Mouse (Mus musculus) left cerebral cortex, adult 18-20 months (tissue): ENCODE results near the gene Mitf. TPM values are rescaled to one million over a fixed set of nuclear protein-coding genes. Genes with fewer than 3 reads are reported as not detected.
A peak's percentile ranks its signal among the peaks of the same experiment; 100 is the strongest.

Experiments used
- DNase-seq, 2 experiments: peaks; one replicate each; pipeline ENCODE4 v3.0.0; 2021 to 2022; ENCODE audit warnings: low spot score in 2 of 2, mixed read lengths in 1 of 2
- long read RNA-seq, 2 experiments: library from polyadenylated mRNA; stranded (forward); transcript quantifications; one replicate each; pipeline ENCODE4 v2.0.0; 2021
- total RNA-seq, 2 experiments: library from RNA; stranded (reverse); gene quantifications; 2 replicates each; pipeline ENCODE4 v1.2.3; 2021

Gene Mitf
- total RNA-seq, result 1 to 10 TPM; 8.2 to 9.5 TPM
- long read RNA-seq, experiment 1, full-length matches to known transcripts, result 2 of 2 reads
- long read RNA-seq, experiment 1, partial matches to known transcripts, result 0 of 2 reads
- long read RNA-seq, experiment 1, other reads (novel, unspliced or antisense), result 0 of 2 reads
- long read RNA-seq, experiment 2, partial matches to known transcripts, result 2 of 2 reads
- long read RNA-seq, experiment 2, other reads (novel, unspliced or antisense), result 0 of 2 reads

- peak; percentile 86 to 93 for DNase-seq
Observed at GRCm38 (mm10) chr6:97806781-97807743, at the start of gene Mitf. Gene Mitf (plus strand): TSS chr6:97807052.

- DNase-seq, result no peak
Observed at GRCm38 (mm10) chr6:97757361-97757760, 49.5 kb upstream of the Mitf start.

DNA sequence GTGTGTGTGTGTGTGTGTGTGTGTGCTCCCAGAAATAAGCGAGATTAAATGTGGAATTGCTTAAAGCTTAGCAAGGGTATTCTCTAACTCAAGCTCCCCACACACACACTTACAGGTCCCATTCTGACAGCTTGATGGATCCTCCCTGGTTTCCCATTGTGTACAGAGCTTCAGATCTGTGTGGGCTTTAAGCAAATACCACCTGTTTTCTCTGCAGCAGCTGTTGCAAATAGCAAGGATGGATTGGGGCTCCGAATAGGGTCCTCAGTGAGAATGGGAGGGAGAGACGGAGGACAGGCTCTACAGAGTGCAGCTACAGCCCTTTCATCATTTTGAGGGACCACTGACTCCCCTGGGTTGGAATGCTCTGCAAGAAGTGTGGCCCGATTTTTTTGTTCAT is 48.0 kb upstream of the Mitf start:
- DNase-seq, result no peak

DNA sequence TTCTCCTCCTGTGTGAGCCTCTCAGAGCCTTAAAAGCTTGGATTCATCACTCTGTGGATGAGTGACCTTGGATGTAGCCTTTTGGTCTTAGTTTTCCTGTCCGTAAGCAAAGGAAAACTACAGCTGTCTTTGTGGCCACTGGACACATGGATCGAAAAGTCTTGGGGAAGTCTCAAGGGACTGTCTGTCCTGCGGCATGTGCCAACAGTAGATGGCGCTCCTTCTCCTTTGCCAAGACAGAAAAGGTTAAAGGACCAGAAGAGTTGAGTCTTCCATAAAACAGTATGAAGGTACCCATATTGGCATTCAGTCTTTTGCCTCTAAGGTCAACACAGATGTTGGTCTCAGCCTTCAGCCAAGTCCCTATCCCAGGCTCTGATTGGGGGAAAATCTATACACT is 47.6 kb upstream of the Mitf start:
- peak; percentile 66 to 78 for DNase-seq

- DNase-seq, result peak; percentile 28 to 34
Observed at GRCm38 (mm10) chr6:97761326-97761725, 45.5 kb upstream of the Mitf start.

GRCm38 (mm10) chr6:97763970-97764369 is 42.9 kb upstream of the Mitf start:
- DNase-seq, result no peak

DNA sequence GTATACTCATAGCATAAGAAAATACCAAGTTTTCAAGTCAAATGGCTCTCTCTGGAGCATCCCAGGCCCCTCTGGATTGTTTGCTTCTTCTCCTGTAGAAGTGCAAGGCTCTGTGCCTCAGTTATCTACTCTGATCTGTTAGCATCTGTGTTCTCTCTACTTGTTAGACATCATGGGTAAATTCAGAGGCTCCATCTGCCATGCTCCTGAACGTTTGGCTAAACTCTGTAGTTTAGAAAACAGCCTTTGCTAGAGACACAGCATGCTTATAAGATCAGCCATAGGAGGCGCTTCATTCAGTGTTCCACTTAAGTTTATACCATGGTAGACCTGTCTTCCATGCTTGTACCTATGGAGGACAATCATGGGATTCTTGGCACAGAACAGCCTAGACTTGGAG is 39.0 kb upstream of the Mitf start:
- no peak for DNase-seq

DNA sequence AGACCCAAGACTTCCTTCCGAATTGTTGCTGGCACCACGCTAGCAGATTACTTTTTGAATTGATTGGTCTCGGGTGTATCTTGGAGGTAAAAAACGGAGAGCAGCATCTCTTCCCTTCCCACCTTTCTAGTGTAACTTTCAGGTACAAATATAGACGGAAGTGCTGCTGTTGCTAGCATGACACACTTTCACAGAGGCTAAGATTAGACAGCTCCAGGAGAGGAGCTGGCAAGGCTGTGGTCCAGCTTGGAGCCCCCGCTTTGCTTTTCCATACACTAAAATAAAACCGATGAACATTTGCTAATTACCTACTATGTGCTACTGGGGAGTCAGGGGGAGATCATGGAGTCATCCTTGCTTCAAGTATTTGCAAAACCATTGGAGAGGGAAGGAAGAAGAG is 37.3 kb upstream of the Mitf start:
- DNase-seq, result no peak

GRCm38 (mm10) chr6:97781316-97781715 is 25.5 kb upstream of the Mitf start:
- no peak for DNase-seq

GRCm38 (mm10) chr6:97782291-97782690 is 24.6 kb upstream of the Mitf start:
- DNase-seq, result no peak

DNA sequence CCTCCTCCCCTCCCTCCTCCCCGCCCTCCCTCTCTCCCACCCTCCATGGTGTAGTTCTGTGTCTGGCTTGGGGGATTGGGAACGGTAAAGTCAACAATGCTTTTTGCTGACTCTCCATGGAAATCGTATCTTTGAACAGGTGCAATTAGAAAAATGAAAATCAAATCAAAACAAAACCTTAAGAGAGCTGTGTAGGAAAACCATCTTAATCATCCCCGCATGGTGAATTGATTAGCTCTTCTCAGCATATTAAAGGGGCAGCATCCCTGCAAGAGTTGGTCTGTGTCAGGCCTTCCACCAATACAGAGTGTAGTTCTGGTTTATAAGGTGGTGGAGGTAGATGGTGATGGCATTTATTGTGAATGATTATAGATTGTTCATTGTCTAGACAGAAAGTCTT is 20.0 kb upstream of the Mitf start:
- no peak for DNase-seq

DNA sequence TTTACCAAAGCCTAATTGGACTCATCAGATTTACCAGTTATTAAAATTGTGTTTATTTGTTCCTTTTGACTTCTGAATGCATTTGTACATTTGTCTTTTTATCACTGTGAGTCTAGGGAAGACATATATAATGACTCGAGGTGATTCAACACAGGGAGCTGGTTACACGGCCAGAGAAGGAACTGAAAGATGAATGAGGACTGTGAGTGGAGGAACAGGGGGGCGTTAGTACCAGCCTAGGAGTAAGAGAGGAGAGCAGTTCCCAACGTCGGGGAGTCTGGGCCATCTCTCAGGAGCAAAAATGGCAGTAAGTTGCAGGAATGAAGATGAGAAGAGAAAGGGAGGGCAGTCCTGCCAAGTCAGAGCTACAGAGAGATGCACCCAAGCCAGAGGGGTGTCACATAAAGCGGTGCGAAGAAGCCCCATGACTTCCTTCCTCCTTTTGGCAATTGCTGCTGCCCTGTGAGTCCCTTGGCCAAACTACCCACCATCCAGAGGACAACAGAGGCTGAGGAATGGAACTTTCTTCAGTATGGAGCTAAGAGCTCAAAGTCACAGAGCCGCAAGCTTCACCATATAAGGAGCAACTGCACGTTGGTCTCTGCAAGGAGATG is 18.4 kb upstream of the Mitf start:
- DNase-seq, result no peak

DNA sequence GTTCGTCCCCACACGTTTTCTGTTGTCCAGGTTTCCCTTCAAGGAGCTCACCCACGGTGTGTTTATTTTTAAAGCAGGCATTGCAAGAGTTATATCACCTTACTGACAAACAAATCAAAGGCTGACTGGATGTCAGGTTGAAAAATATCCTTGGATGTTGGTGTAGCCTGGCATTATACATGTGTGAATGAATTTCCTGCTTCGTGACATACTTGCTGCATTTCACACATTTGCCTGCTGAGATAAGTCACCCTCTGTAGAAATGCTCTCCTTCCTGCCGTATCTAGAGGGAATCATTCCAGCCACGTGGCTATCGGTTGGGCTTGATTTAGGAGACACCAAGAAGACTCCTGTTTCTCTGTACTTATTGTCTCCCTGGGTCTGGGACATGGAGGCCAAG is 17.2 kb upstream of the Mitf start:
- DNase-seq, result no peak

DNA sequence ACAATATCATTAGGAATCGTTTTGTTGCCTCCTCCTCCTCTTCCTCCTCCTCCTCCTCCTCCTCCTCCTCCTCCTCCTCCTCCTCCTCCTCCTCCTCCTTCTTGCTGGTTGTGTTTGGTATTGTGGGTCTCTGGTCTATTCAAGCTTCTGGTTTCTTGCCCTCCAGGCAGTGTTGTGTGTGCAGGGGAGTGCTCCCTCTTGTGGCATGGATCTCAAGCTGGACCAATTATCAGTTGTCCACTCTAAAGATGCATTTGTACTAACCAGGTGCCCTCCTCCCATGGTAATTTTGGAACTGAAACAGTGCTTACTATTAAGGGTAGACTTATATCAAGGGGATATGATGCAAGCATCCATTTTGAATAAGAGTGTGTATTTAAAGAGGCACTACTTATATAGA is 14.7 kb upstream of the Mitf start:
- DNase-seq, result no peak

DNA sequence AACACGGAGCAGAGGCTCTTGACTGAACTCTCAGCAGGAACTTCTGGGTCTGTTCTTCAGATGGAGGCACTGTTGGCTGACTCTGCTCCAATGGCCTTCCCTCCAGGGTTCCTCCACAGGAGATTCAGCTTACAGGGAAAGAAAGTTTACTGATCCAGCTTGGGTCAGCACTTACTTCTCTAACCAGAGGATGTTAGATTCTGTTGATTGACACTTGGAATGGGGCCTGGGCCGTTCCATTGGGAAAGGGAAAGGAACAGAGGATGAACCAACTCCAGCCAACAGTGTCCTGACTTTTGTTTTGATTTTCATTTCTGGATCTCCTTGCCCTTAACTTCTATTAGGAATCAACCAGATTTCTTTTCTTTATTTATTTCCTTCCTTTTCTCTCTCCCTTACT is 11.7 kb upstream of the Mitf start:
- DNase-seq, result no peak

DNA sequence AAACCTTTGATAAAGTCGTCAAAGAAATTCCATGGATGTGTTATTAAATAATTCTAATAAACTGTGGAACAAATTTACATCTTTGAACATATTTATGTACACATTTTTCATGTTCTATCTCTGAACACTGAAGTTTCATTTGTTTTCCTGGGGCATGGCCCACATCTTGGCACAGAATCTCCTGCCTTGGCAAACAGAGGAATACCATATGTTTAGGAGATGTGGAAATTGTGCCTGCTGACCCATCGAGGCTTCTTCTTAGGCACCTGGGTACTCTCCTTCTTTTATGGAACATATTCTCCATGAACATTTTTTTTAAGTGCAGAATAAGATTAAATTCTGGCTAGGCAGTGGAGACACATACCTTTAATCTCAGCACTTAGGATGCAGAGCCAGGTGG is 6.2 kb upstream of the Mitf start:
- DNase-seq, result no peak

DNA sequence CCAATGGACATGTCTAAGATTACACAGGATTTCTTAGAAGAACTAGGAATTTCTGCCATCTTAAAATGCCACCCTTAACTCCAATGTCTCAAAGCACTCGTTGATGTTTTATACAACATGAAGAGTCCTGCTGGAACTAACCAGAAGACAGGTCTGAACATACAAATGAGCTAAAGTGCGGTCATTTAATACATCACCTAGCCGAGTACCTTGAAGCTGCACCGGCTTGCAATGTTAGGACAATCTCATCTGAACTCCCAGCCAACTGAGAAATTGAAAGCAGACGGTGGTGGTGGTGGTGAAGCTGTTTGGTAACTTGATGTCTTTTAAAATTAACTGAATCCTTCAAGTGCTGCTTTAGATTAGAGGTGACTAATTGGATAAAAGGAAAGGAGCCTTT is 801 bp upstream of the Mitf start:
- DNase-seq, result no peak

GRCm38 (mm10) chr6:97814191-97814590 is 7.3 kb downstream of the Mitf start:
- DNase-seq, result no peak

GRCm38 (mm10) chr6:97815723-97816122 is 8.9 kb downstream of the Mitf start:
- DNase-seq, result no peak

GRCm38 (mm10) chr6:97816806-97817205 is 10.0 kb downstream of the Mitf start:
- DNase-seq, result no peak

DNA sequence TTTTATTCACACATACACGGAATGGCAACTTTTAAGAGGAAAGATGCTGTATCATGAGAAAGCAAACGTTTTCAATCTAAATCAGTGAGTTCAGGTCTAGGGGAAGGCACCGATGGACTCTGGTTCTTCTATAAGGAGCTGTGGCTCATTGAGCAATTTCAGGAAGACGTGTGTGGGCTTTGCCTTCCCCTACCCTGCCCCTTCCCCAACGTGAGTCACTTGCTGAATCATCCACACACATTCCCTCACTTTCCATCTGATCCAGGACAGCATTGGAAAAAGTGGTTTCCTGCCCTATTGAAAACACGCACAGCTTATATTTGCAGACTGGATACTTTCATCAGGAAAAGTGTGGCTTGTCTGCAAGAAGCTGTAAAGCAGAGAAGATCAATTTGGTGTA is 11.3 kb downstream of the Mitf start:
- DNase-seq, result no peak

- no peak for DNase-seq
Observed at GRCm38 (mm10) chr6:97818948-97819347, 12.1 kb downstream of the Mitf start.
